Mouse (Mus musculus) neutrophil, adult 5-6 weeks (primary cell): ENCODE data around the gene Taco1. TPM values are rescaled to one million over a fixed set of nuclear protein-coding genes. Genes with fewer than 3 reads are reported as not detected.

Experiments used
- total RNA-seq: library from RNA; stranded (forward); fragments of 200-1000 nt; gene quantifications from 2 replicates; pipeline ENCODE4 v1.2.3, GENCODE M21; 2017

Gene Taco1
- total RNA-seq, 1 experiment from 2014 or later, result 9.8 TPM

Other genes starting within 250 kb of the Taco1 start
- 0.74 TPM in 1 of 2 replicates, not detected in the other for gene Cyb561, start 112.7 kb upstream of the Taco1 start, total RNA-seq
- gene Ace, start 98.1 kb upstream of the Taco1 start, total RNA-seq, result 5.2 and 7.4 TPM in 2 replicates
- not detected in 2 replicates for gene Ace3, start 71.4 kb upstream of the Taco1 start, total RNA-seq
- gene Kcnh6, start 57.9 kb upstream of the Taco1 start, total RNA-seq, result 0.47 and 1.4 TPM in 2 replicates
- gene Dcaf7, start 29.2 kb upstream of the Taco1 start, total RNA-seq, result 46.9 and 48.4 TPM in 2 replicates
- gene Map3k3, start 18.6 kb downstream of the Taco1 start, total RNA-seq, result 223 and 224 TPM in 2 replicates
- gene Gm10840, start 94.8 kb downstream of the Taco1 start, total RNA-seq, result 2.4 and 4.1 TPM in 2 replicates
- gene Limd2, start 94.8 kb downstream of the Taco1 start, total RNA-seq, result 145 and 154 TPM in 2 replicates
- gene Strada, start 136.1 kb downstream of the Taco1 start, total RNA-seq, result 34.6 and 36.5 TPM in 2 replicates
- gene Ccdc47, start 150.3 kb downstream of the Taco1 start, total RNA-seq, result 109 and 118 TPM in 2 replicates
- 106 and 126 TPM in 2 replicates for gene Ddx42, start 150.9 kb downstream of the Taco1 start, total RNA-seq
- 60.0 and 63.8 TPM in 2 replicates for gene Ftsj3, start 190.0 kb downstream of the Taco1 start, total RNA-seq
- 53.5 and 58.3 TPM in 2 replicates for gene Psmc5, start 190.1 kb downstream of the Taco1 start, total RNA-seq
- gene Smarcd2, start 206.9 kb downstream of the Taco1 start, total RNA-seq, result 241 and 253 TPM in 2 replicates
- gene Tcam1, start 210.6 kb downstream of the Taco1 start, total RNA-seq, result not detected in 2 replicates
- 0.70 and 2.7 TPM in 2 replicates for gene Gh, start 235.8 kb downstream of the Taco1 start, total RNA-seq
- gene Cd79b, start 248.7 kb downstream of the Taco1 start, total RNA-seq, result 904 and 938 TPM in 2 replicates